9 mouse cellular contexts compared by ENCODE assay signal in genomic region chr13:48659254-48660220, GRCm38 (mm10). TPM values are rescaled to one million over a fixed set of nuclear protein-coding genes. Genes with fewer than 3 reads are reported as not detected.
A peak's percentile ranks its signal among the peaks of the same experiment; 100 is the strongest.
DNase-seq lines count a peak whose midpoint lies in the region; ATAC-seq and TF ChIP-seq lines count a peak whose summit lies in the region.
"Had no signal": no experiment of that assay in that cellular context is flagged by ENCODE, and none has a peak within 500 bp of the region (broad histone marks: within the 10 kb centered on the region; RNA-seq: fewer than 3 reads in every experiment).

No protein-coding gene starts in this region.

- no peak overlapping the region for H3K27ac ChIP-seq in forebrain, embryonic 12.5 days
- H3K27ac ChIP-seq in forebrain, embryonic 11.5 days (ENCODE audit: low read depth, low read length) = no peak overlapping the region
- H3K27ac ChIP-seq in hindbrain, embryonic 11.5 days (ENCODE audit: low read depth, low read length) = no peak overlapping the region
- H3K27ac ChIP-seq in neural tube, embryonic 12.5 days = no peak overlapping the region
- no peak overlapping the region for H3K27ac ChIP-seq in left cerebral cortex, adult 2 months

- H3K4me2 ChIP-seq in forebrain, embryonic 12.5 days = peak overlapping the region; percentile 36
- no peak overlapping the region for H3K4me2 ChIP-seq in forebrain, embryonic 11.5 days (ENCODE audit: low read depth, low read length, severe bottlenecking)
- no peak overlapping the region for H3K4me2 ChIP-seq in hindbrain, embryonic 11.5 days (replicated peaks; ENCODE audit: low read depth, low read length)
- H3K4me2 ChIP-seq in neural tube, embryonic 12.5 days (replicated peaks) = peak overlapping the region; percentile 32

- WGBS in forebrain, embryonic 12.5 days = under 1% methylated on average over 38 of the region's 38 CpGs
- WGBS in forebrain, embryonic 11.5 days = under 1% methylated on average over 38 of the region's 38 CpGs
- WGBS in hindbrain, embryonic 11.5 days = under 1% methylated on average over 38 of the region's 38 CpGs
- under 1% methylated on average over 38 of the region's 38 CpGs for WGBS in neural tube, embryonic 12.5 days

- no peak overlapping the region for H3K9ac ChIP-seq in forebrain, embryonic 12.5 days
- H3K9ac ChIP-seq in forebrain, embryonic 11.5 days (ENCODE audit: low read length) = no peak overlapping the region
- no peak overlapping the region for H3K9ac ChIP-seq in hindbrain, embryonic 11.5 days (ENCODE audit: low read depth, low read length)
- H3K9ac ChIP-seq in neural tube, embryonic 12.5 days = no peak overlapping the region

- H3K27me3 ChIP-seq in forebrain, embryonic 12.5 days = peaks cover 100% of the 10 kb centered on the region
- peaks cover 90% of the 10 kb centered on the region for H3K27me3 ChIP-seq in forebrain, embryonic 11.5 days (ENCODE audit: control insufficient read depth, insufficient read depth, low read length)
- peaks cover 99% of the 10 kb centered on the region for H3K27me3 ChIP-seq in megakaryocyte, embryonic 14.5 days (replicated peaks)
- peaks cover 86% of the 10 kb centered on the region for H3K27me3 ChIP-seq in hindbrain, embryonic 11.5 days (ENCODE audit: control insufficient read depth, insufficient read depth, low read length)
- H3K27me3 ChIP-seq in neural tube, embryonic 12.5 days (replicated peaks) = peaks cover 94% of the 10 kb centered on the region

- H3K4me1 ChIP-seq in forebrain, embryonic 12.5 days = peaks cover 22% of the 10 kb centered on the region
- H3K4me1 ChIP-seq in forebrain, embryonic 11.5 days (replicated peaks; ENCODE audit: control insufficient read depth, insufficient read depth, low read length) = peaks cover 14% of the 10 kb centered on the region
- H3K4me1 ChIP-seq in megakaryocyte, embryonic 14.5 days = peaks cover 37% of the 10 kb centered on the region
- H3K4me1 ChIP-seq in hindbrain, embryonic 11.5 days (replicated peaks; ENCODE audit: control insufficient read depth, insufficient read depth, low read length) = peaks cover 5% of the 10 kb centered on the region
- H3K4me1 ChIP-seq in neural tube, embryonic 12.5 days = peaks cover 22% of the 10 kb centered on the region

- H3K36me3 ChIP-seq in forebrain, embryonic 12.5 days (replicated peaks) = no peaks in the 10 kb centered on the region
- no peaks in the 10 kb centered on the region for H3K36me3 ChIP-seq in forebrain, embryonic 11.5 days (ENCODE audit: control insufficient read depth, insufficient read depth, low read length)
- H3K36me3 ChIP-seq in megakaryocyte, embryonic 14.5 days (replicated peaks; ENCODE audit: low read length) = no peaks in the 10 kb centered on the region
- no peaks in the 10 kb centered on the region for H3K36me3 ChIP-seq in hindbrain, embryonic 11.5 days (ENCODE audit: control insufficient read depth, insufficient read depth, low read length)
- H3K36me3 ChIP-seq in neural tube, embryonic 12.5 days = no peaks in the 10 kb centered on the region

- no peaks in the 10 kb centered on the region for H3K9me3 ChIP-seq in forebrain, embryonic 12.5 days
- H3K9me3 ChIP-seq in forebrain, embryonic 11.5 days (ENCODE audit: control insufficient read depth, low read length) = no peaks in the 10 kb centered on the region
- no peaks in the 10 kb centered on the region for H3K9me3 ChIP-seq in megakaryocyte, embryonic 14.5 days
- no peaks in the 10 kb centered on the region for H3K9me3 ChIP-seq in hindbrain, embryonic 11.5 days (ENCODE audit: control insufficient read depth, low read length)
- H3K9me3 ChIP-seq in neural tube, embryonic 12.5 days = no peaks in the 10 kb centered on the region

- intact Hi-C loops in left cerebral cortex, adult 2 months (cut with DNase I) = loop anchor here (5.0 kb wide), 1 partner anchor 513 kb away; no protein-coding TSS in a partner anchor

- H3K4me3 ChIP-seq in forebrain, embryonic 12.5 days (replicated peaks) = peak overlapping the region; percentile 24
- no peak overlapping the region for H3K4me3 ChIP-seq in forebrain, embryonic 11.5 days (ENCODE audit: low read depth, low read length)
- H3K4me3 ChIP-seq in megakaryocyte, embryonic 14.5 days (replicated peaks) = peak overlapping the region; percentile 83
- H3K4me3 ChIP-seq in hindbrain, embryonic 11.5 days (ENCODE audit: low read depth, low read length) = no peak overlapping the region
- no peak overlapping the region for H3K4me3 ChIP-seq in neural tube, embryonic 12.5 days
- H3K4me3 ChIP-seq in left cerebral cortex, adult 2 months = no peak overlapping the region

- no peak for DNase-seq in forebrain, embryonic 11.5 days (ENCODE audit: low spot score)
- DNase-seq in hindbrain, embryonic 11.5 days (ENCODE audit: low spot score) = peak; percentile 64
- no peak for DNase-seq in left cerebral cortex, adult 2 months (ENCODE audit: extremely low spot score in 1 of 2, low spot score in 2 of 2)
- no peak for DNase-seq in spleen, postnatal 14 days (ENCODE audit: low spot score in 2 of 2)

- ATAC-seq in forebrain, embryonic 12.5 days (ENCODE audit: low FRiP score) = no peak
- ATAC-seq in forebrain, embryonic 11.5 days (replicated peaks; ENCODE audit: low FRiP score) = no peak
- ATAC-seq in megakaryocyte, adult 5-6 weeks (ENCODE audit: poor library complexity, severe bottlenecking) = no peak
- ATAC-seq in hindbrain, embryonic 11.5 days (ENCODE audit: low FRiP score) = no peak
- ATAC-seq in neural tube, embryonic 12.5 days (ENCODE audit: low FRiP score, low read depth) = no peak

- TF ChIP-seq CTCF in left cerebral cortex, adult 2 months (IDR thresholded peaks at IDR 0.05) = no peak

RNA-seq across cellular contexts. Expression of gene Barx1, which starts 3.3 kb away (rescaled TPM):
- 0.88 and 2.2 TPM in 2 replicates for polyA plus RNA-seq in forebrain, embryonic 12.5 days (2016; fragmentation: Nextera tagmentation; extraction: Ambion mirVana)
- 1.0 and 1.4 TPM in 2 replicates for polyA plus RNA-seq in forebrain, embryonic 11.5 days (2014; fragmentation: Nextera tagmentation; extraction: Ambion mirVana)
- not detected in 2 replicates for polyA plus RNA-seq in megakaryocyte, embryonic 14.5 days (2012; ENCODE audit: insufficient read depth, low replicate concordance)
- not detected in 2 replicates for total RNA-seq in megakaryocyte, adult 5-6 weeks (2015)
- total RNA-seq in megakaryocyte, adult 5-6 weeks (2017) = not detected in 2 replicates
- 0.83 and 1.3 TPM in 2 replicates for polyA plus RNA-seq in hindbrain, embryonic 11.5 days (2014; fragmentation: Nextera tagmentation; extraction: Ambion mirVana)
- polyA plus RNA-seq in neural tube, embryonic 12.5 days (2016; fragmentation: Nextera tagmentation; extraction: Ambion mirVana) = 0.14 TPM in 1 of 2 replicates, not detected in the other
- not detected for total RNA-seq in left cerebral cortex, adult 2 months (2021)
- polyA plus RNA-seq: gonadal fat pad, adult 2 months had no signal

RNA-seq across cellular contexts. Expression of gene Ptpdc1, which starts 34.1 kb away (rescaled TPM):
- polyA plus RNA-seq in forebrain, embryonic 12.5 days (2016; fragmentation: Nextera tagmentation; extraction: Ambion mirVana) = 16.1 and 19.3 TPM in 2 replicates
- polyA plus RNA-seq in forebrain, embryonic 11.5 days (2014; fragmentation: Nextera tagmentation; extraction: Ambion mirVana) = 16.1 and 18.0 TPM in 2 replicates
- 0.62 TPM in 1 of 2 replicates, not detected in the other for polyA plus RNA-seq in megakaryocyte, embryonic 14.5 days (2012; ENCODE audit: insufficient read depth, low replicate concordance)
- 1.6 and 1.9 TPM in 2 replicates for total RNA-seq in megakaryocyte, adult 5-6 weeks (2015)
- total RNA-seq in megakaryocyte, adult 5-6 weeks (2017) = 1.1 and 1.8 TPM in 2 replicates
- polyA plus RNA-seq in hindbrain, embryonic 11.5 days (2014; fragmentation: Nextera tagmentation; extraction: Ambion mirVana) = 12.2 and 12.5 TPM in 2 replicates
- polyA plus RNA-seq in neural tube, embryonic 12.5 days (2016; fragmentation: Nextera tagmentation; extraction: Ambion mirVana) = 15.5 and 19.1 TPM in 2 replicates
- total RNA-seq in left cerebral cortex, adult 2 months (2021) = 10 to 100 TPM; 22.9 to 28.5 TPM

Comparison
In these comparisons a context has a peak if more than half of its experiments do, and no peak if none do; other contexts are left out.
1. H3K4me2 ChIP-seq: peak in forebrain, embryonic 12.5 days (single experiment) and neural tube, embryonic 12.5 days (single experiment); none in forebrain, embryonic 11.5 days (single experiment) and hindbrain, embryonic 11.5 days (single experiment).
2. H3K4me3 ChIP-seq: peak in forebrain, embryonic 12.5 days (single experiment) and megakaryocyte, embryonic 14.5 days (single experiment); none in forebrain, embryonic 11.5 days (single experiment), hindbrain, embryonic 11.5 days (single experiment), neural tube, embryonic 12.5 days (single experiment) and left cerebral cortex, adult 2 months (single experiment).